Mouse (Mus musculus): ENCODE measurements around the gene Lyar.

- TF ChIP-seq GATA1 (IDR thresholded peaks at IDR 0.05; ENCODE audit: borderline replicate concordance, low read length) (no peak), FLI1 (IDR thresholded peaks at IDR 0.05; ENCODE audit: low read length) (no peak)
Measured at GRCm38 (mm10) chr5:38255195-38255594, 34.9 kb downstream of the Lyar start.
